28 mouse cellular contexts compared by ENCODE assay signal in genomic region chr11:105444929-105445328, GRCm38 (mm10). TPM values are rescaled to one million over a fixed set of nuclear protein-coding genes. Genes with fewer than 3 reads are reported as not detected.
DNase-seq lines count a peak whose midpoint lies in the region; ATAC-seq and TF ChIP-seq lines count a peak whose summit lies in the region.
"Had no signal": no experiment of that assay in that cellular context is flagged by ENCODE, and none has a peak within 500 bp of the region (broad histone marks: within the 10 kb centered on the region; RNA-seq: fewer than 3 reads in every experiment).

No protein-coding gene starts in this region.

- peaks cover 2 to 23% of the 10 kb centered on the region in 2 experiments; a peak in 2 of 4 replicates for H3K4me1 ChIP-seq in CH12.LX (ENCODE audit: control insufficient read depth in 1 of 2, insufficient read depth in 2 of 2)
- peaks cover 8% of the 10 kb centered on the region for H3K4me1 ChIP-seq in thymus, adult 2 months (replicated peaks; ENCODE audit: control insufficient read depth, insufficient read depth, low read length)
- H3K4me1 ChIP-seq: liver, embryonic 13.5 days; neural tube, embryonic 13.5 days had no signal

- no peaks in the 10 kb centered on the region for H3K9me3 ChIP-seq in CH12.LX (replicated peaks; ENCODE audit: low read length)
- H3K9me3 ChIP-seq: embryonic facial prominence, embryonic 10.5 days; forebrain, embryonic 10.5 days; G1E; heart, embryonic 10.5 days; liver, embryonic 13.5 days; midbrain, embryonic 13.5 days; neural tube, embryonic 13.5 days had no signal

- 2% methylated on average over 6 of the region's 6 CpGs for WGBS in thymus, adult 2 months

- H3K4me2 ChIP-seq in CH12.LX (ENCODE audit: insufficient read depth, low read depth, poor library complexity, severe bottlenecking): no peak overlapping the region
- H3K4me2 ChIP-seq: liver, embryonic 13.5 days; midbrain, embryonic 13.5 days; neural tube, embryonic 13.5 days had no signal

- H3K4me3 ChIP-seq in CH12.LX (replicated peaks in 1 of 3; ENCODE audit: low read depth in 2 of 3, low read length in 2 of 3, poor library complexity in 1 of 3): no peak overlapping the region
- no peak overlapping the region for H3K4me3 ChIP-seq in thymus, adult 2 months (ENCODE audit: control insufficient read depth, insufficient read depth, low read length)
- H3K4me3 ChIP-seq: embryonic facial prominence, embryonic 10.5 days; forebrain, embryonic 10.5 days; heart, embryonic 10.5 days; liver, embryonic 13.5 days; midbrain, embryonic 13.5 days; neural tube, embryonic 13.5 days had no signal

- H3K27me3 ChIP-seq in CH12.LX (replicated peaks): no peaks in the 10 kb centered on the region
- peaks cover 4% of the 10 kb centered on the region; the same call in 1 of the 2 replicates for H3K27me3 ChIP-seq in thymus, adult 2 months (ENCODE audit: control insufficient read depth, insufficient read depth, low read length)
- H3K27me3 ChIP-seq: liver, embryonic 13.5 days; midbrain, embryonic 13.5 days; neural tube, embryonic 13.5 days; Patski had no signal

- dilution Hi-C loops in CH12.LX (cut with MboI; ENCODE audit: extremely low pct_ligation_motif_present, extremely low pct_unique_long_range_greater_than_20kb, low sequenced_read_pairs): no loop called here

- no peak for TF ChIP-seq EP300 in CH12.LX (IDR thresholded peaks at IDR 0.05; ENCODE audit: low read length)

- no peaks in the 10 kb centered on the region for H3K79me2 ChIP-seq in CH12.LX (replicated peaks; ENCODE audit: control insufficient read depth, extremely low read depth, insufficient read depth, poor library complexity, severe bottlenecking)

- TF ChIP-seq POLR2A in CH12.LX (IDR thresholded peaks at IDR 0.05; ENCODE audit: low read depth, low read length): no peak
- no peak for TF ChIP-seq POLR2A in thymus, adult 2 months (IDR thresholded peaks at IDR 0.05; ENCODE audit: control insufficient read depth, extremely low read depth, insufficient read depth, low read length, poor library complexity)

- TF ChIP-seq CTCF in CH12.LX (conservative IDR thresholded peaks at IDR 0.05 in 1 of 2, IDR thresholded peaks at IDR 0.05 in 1 of 2; ENCODE audit: low read depth in 2 of 2, low read length in 2 of 2): no peak
- TF ChIP-seq CTCF in thymus, adult 2 months (IDR thresholded peaks at IDR 0.05; ENCODE audit: borderline replicate concordance, control insufficient read depth, extremely low read depth, insufficient read depth, low read length, poor library complexity): no peak

- H3K9ac ChIP-seq in CH12.LX (ENCODE audit: insufficient read depth, low read depth): no peak overlapping the region
- H3K9ac ChIP-seq: liver, embryonic 13.5 days; midbrain, embryonic 13.5 days; neural tube, embryonic 13.5 days had no signal

- no peak overlapping the region for H3K27ac ChIP-seq in CH12.LX (ENCODE audit: insufficient read depth, low read depth)
- no peak overlapping the region for H3K27ac ChIP-seq in thymus, adult 2 months (ENCODE audit: control insufficient read depth, insufficient read depth, low read length)
- H3K27ac ChIP-seq: embryonic facial prominence, embryonic 10.5 days; forebrain, embryonic 10.5 days; heart, embryonic 10.5 days; liver, embryonic 13.5 days; midbrain, embryonic 13.5 days; neural tube, embryonic 13.5 days had no signal

- DNase-seq in cerebellum, postnatal 25 days: peak; percentile 42 to 59
- DNase-seq in cerebellum, adult 9-10 months: no peak
- no peak for DNase-seq in CH12.LX (ENCODE audit: extremely low read depth)
- DNase-seq in thymus, adult 2 months: peak; percentile 66
- peak; percentile 75 for DNase-seq in thymus, postnatal 4 days
- no peak for DNase-seq in retina, postnatal 1 day
- DNase-seq: adrenal gland, adult 2 months; gastrocnemius, postnatal 10 days; kidney, postnatal 36 days; layer of hippocampus, postnatal 36 days; liver, embryonic 13.5 days; lung, adult 2 months had no signal

- no peaks in the 10 kb centered on the region for H3K36me3 ChIP-seq in CH12.LX (replicated peaks in 1 of 2; ENCODE audit: control insufficient read depth in 1 of 2, insufficient read depth in 1 of 2, low read length in 1 of 2)
- no peaks in the 10 kb centered on the region for H3K36me3 ChIP-seq in thymus, adult 2 months (ENCODE audit: control insufficient read depth, insufficient read depth, low read length)
- H3K36me3 ChIP-seq: embryonic facial prominence, embryonic 10.5 days; forebrain, embryonic 10.5 days; G1E; heart, embryonic 10.5 days; liver, embryonic 13.5 days; midbrain, embryonic 13.5 days; neural tube, embryonic 13.5 days had no signal

- in situ Hi-C loops in CH12.LX (cut with MboI; ENCODE audit: low pct_ligation_motif_present, low pct_unique_long_range_greater_than_20kb, low sequenced_read_pairs): loop anchor here (10.0 kb wide), 1 partner anchor 150 kb away; no protein-coding TSS in a partner anchor

- TF ChIP-seq RAD21 in CH12.LX (IDR thresholded peaks at IDR 0.05; ENCODE audit: low read depth, low read length): no peak

- ATAC-seq in erythroid progenitor cell, adult 5-6 weeks (replicated peaks; ENCODE audit: low FRiP score, poor library complexity, severe bottlenecking): no peak
- ATAC-seq: forebrain, embryonic 16.5 days; hindbrain, embryonic 16.5 days; intestine, postnatal 0 days; midbrain, embryonic 13.5 days; Patski had no signal

TF ChIP-seq in CH12.LX, 34 proteins besides CTCF, POLR2A, EP300 and RAD21:
- TF ChIP-seq BHLHE40 (IDR thresholded peaks at IDR 0.05; ENCODE audit: low read depth, low read length): peak; percentile 61
- TF ChIP-seq ZNF384 (IDR thresholded peaks at IDR 0.05; ENCODE audit: low read depth, low read length): no peak

RNA-seq across cellular contexts. Expression of gene March10, which starts 11.6 kb away (rescaled TPM):
- not detected in 2 replicates for total RNA-seq in CH12.LX (2012; rRNA removed)
- total RNA-seq in CH12.LX (2014; rRNA removed): not detected in 2 replicates
- not detected in 2 replicates for polyA plus RNA-seq in CH12.LX (2012; ENCODE audit: insufficient read length, low read depth)
- polyA plus RNA-seq in thymus, adult 2 months (2012; rRNA removed): 0.07 TPM in 1 of 2 replicates, not detected in the other
- total RNA-seq in erythroid progenitor cell, adult 5-6 weeks (2015; ENCODE audit: low replicate concordance): not detected in 2 replicates
- total RNA-seq in erythroid progenitor cell, adult 5-6 weeks (2017; ENCODE audit: low replicate concordance): not detected in 2 replicates
- total RNA-seq: adrenal gland, adult 2 months; gastrocnemius, postnatal 10 days; granulocyte monocyte progenitor cell, adult 5-6 weeks; hematopoietic stem cell, adult 5-6 weeks; megakaryocyte, adult 5-6 weeks had no signal
- polyA plus RNA-seq: adrenal gland, adult 2 months; G1E; intestine, postnatal 0 days; kidney, embryonic 14.5 days; liver, embryonic 13.5 days; neural tube, embryonic 13.5 days; small intestine, adult 2 months had no signal

Comparison
In these comparisons a context has a peak if more than half of its experiments do, and no peak if none do; other contexts are left out.
1. DNase-seq: peak in cerebellum, postnatal 25 days (2 of 2), thymus, adult 2 months (single experiment) and thymus, postnatal 4 days (single experiment); none in cerebellum, adult 9-10 months (single experiment), CH12.LX (single experiment) and retina, postnatal 1 day (single experiment).